Mouse (Mus musculus) intestine, embryonic 14.5 days (tissue): ENCODE results near the gene Svbp. TPM values are rescaled to one million over a fixed set of nuclear protein-coding genes. Genes with fewer than 3 reads are reported as not detected.

Experiments
- ATAC-seq: fragments of 200-750 bp; cut with Nextera tagmentation; replicated peaks from 2 replicates; pipeline ENCODE4 v1.8.0; 2017; ENCODE audit warnings: low read depth, moderate number of reproducible peaks, moderate TSS enrichment, moderate library complexity; ENCODE audit not compliant: low FRiP score, low TSS enrichment
- DNase-seq: peaks from one replicate; pipeline ENCODE4 v3.0.0-alpha.2; 2018; ENCODE audit warnings: low spot score
- H3K27ac ChIP-seq: fragments of 300-500 bp; sonication (generic); 2 replicates; pipeline ENCODE4 v1.5.1; 2014; ENCODE audit warnings: low read depth, mild to moderate bottlenecking, control low read depth
- H3K27me3 ChIP-seq: fragments of 300-500 bp; sonication (generic); replicated peaks from 2 replicates; pipeline ENCODE4 v1.6.1; 2014; ENCODE audit warnings: low read length, control low read depth; ENCODE audit not compliant: control insufficient read depth, insufficient read depth
- H3K36me3 ChIP-seq: fragments of 300-500 bp; sonication (generic); 2 replicates; pipeline ENCODE4 v1.6.1; 2014; ENCODE audit warnings: low read length, control low read depth; ENCODE audit not compliant: control insufficient read depth, insufficient read depth
- H3K4me1 ChIP-seq: fragments of 300-500 bp; sonication (generic); replicated peaks from 2 replicates; pipeline ENCODE4 v1.6.1; 2014; ENCODE audit warnings: low read length, control low read depth, mixed read lengths; ENCODE audit not compliant: control insufficient read depth, insufficient read depth
- H3K4me2 ChIP-seq: fragments of 300-500 bp; sonication (generic); 2 replicates; pipeline ENCODE4 v1.6.1; 2014; ENCODE audit warnings: low read length
- H3K4me3 ChIP-seq: fragments of 300-500 bp; sonication (generic); 2 replicates; pipeline ENCODE4 v1.5.1; 2014; ENCODE audit warnings: low read depth, low read length, control low read depth, mixed read lengths
- H3K9ac ChIP-seq: fragments of 300-500 bp; sonication (generic); 2 replicates; pipeline ENCODE4 v1.6.1; 2014; ENCODE audit warnings: mild to moderate bottlenecking, low read length
- H3K9me3 ChIP-seq: fragments of 300-500 bp; sonication (generic); 2 replicates; pipeline ENCODE4 v1.6.1; 2016; ENCODE audit warnings: low read length, control low read depth; ENCODE audit not compliant: control insufficient read depth
- WGBS: fragments of 180-500 bp; shearing (Covaris S2); extraction: QIAGEN DNeasy Blood & Tissue Kit; methylation state at CpG from one replicate; pipeline ENCODE4 v1.1.7; 2014; 5-methylcytosine and 5-hydroxymethylcytosine counted together
- polyA plus RNA-seq: library from polyadenylated mRNA; unstranded; fragments of >200 nt; fragmentation: Nextera tagmentation; extraction: Ambion mirVana; gene quantifications from 2 replicates; pipeline ENCODE4 v1.2.1, GENCODE M21; 2014

The Svbp gene
- polyA plus RNA-seq, result 143 and 144 TPM in 2 replicates

- H3K4me3 ChIP-seq, result peak within 1 kb of the TSS; percentile 83
- DNase-seq, result peak; percentile 97
- peak within 1 kb of the TSS; percentile 81 for H3K9ac ChIP-seq
- H3K9me3 ChIP-seq, result no peaks in the 10 kb centered on the region
- peak within 1 kb of the TSS; percentile 48 for H3K4me2 ChIP-seq
- peak within 1 kb of the TSS; percentile 54 for H3K27ac ChIP-seq
- no peaks in the 10 kb centered on the region for H3K27me3 ChIP-seq
- 1% methylated on average over 38 of the region's 47 CpGs for WGBS
- H3K36me3 ChIP-seq, result peaks cover 13% of the 10 kb centered on the region; the same call in 1 of the 2 replicates
- peak; percentile 94 for ATAC-seq
- H3K4me1 ChIP-seq, result peaks cover 9% of the 10 kb centered on the region; the same call in 1 of the 2 replicates
These were observed at the start of gene Svbp for GRCm38 (mm10) chr4:119194909-119195581. Gene Svbp, plus strand, starts transcription at chr4:119195306.

GRCm38 (mm10) chr4:119146816-119147215, 48.3 kb upstream of the Svbp start:
- WGBS, result 84% methylated on average over 7 of the region's 7 CpGs
- H3K27me3 ChIP-seq, result no peaks in the 10 kb centered on the region
- H3K4me1 ChIP-seq, result no peaks in the 10 kb centered on the region
- H3K9me3 ChIP-seq, result no peaks in the 10 kb centered on the region
- no peaks in the 10 kb centered on the region for H3K36me3 ChIP-seq
- H3K4me3 ChIP-seq, result no peak overlapping the region
- H3K27ac ChIP-seq, result no peak overlapping the region
- DNase-seq (no peak), ATAC-seq (no peak)
- H3K4me2 ChIP-seq, result no peak overlapping the region
- no peak overlapping the region for H3K9ac ChIP-seq

GRCm38 (mm10) chr4:119147347-119147746, 47.8 kb upstream of the Svbp start:
- Histone ChIP-seq H3K4me3 (no peak overlapping the region), H3K4me1 (no peaks in the 10 kb centered on the region), H3K9ac (no peak overlapping the region), H3K27me3 (no peaks in the 10 kb centered on the region), H3K36me3 (no peaks in the 10 kb centered on the region), H3K9me3 (no peaks in the 10 kb centered on the region), H3K4me2 (no peak overlapping the region), H3K27ac (no peak overlapping the region)
- 79% methylated on average over 5 of the region's 5 CpGs for WGBS
- ATAC-seq, result no peak
- DNase-seq, result no peak

- no peak for DNase-seq
- 80% methylated on average over 11 of the region's 11 CpGs for WGBS
- no peaks in the 10 kb centered on the region for H3K4me1 ChIP-seq
- no peak overlapping the region for H3K27ac ChIP-seq
- no peak overlapping the region for H3K4me2 ChIP-seq
- no peaks in the 10 kb centered on the region for H3K27me3 ChIP-seq
- H3K4me3 ChIP-seq, result no peak overlapping the region
- no peaks in the 10 kb centered on the region for H3K9me3 ChIP-seq
- H3K9ac ChIP-seq, result no peak overlapping the region
- no peak for ATAC-seq
- H3K36me3 ChIP-seq, result no peaks in the 10 kb centered on the region
These were observed 46.4 kb upstream of the Svbp start for GRCm38 (mm10) chr4:119148741-119149140.

GRCm38 (mm10) chr4:119157186-119157585, 37.9 kb upstream of the Svbp start:
- peak; percentile 79 for DNase-seq
- 39% methylated on average over 2 of the region's 2 CpGs for WGBS
- H3K9ac ChIP-seq, result no peak overlapping the region

GRCm38 (mm10) chr4:119157891-119158290, 37.2 kb upstream of the Svbp start:
- peak overlapping the region; percentile 29; the same call in 1 of the 2 replicates for H3K27ac ChIP-seq
- peak; percentile 81 for ATAC-seq

More at GRCm38 (mm10) chr4:119157186-119157585, 37.9 kb upstream of the Svbp start:
- no peaks in the 10 kb centered on the region for H3K36me3 ChIP-seq
- H3K27ac ChIP-seq, result no peak overlapping the region
- H3K4me2 ChIP-seq, result no peak overlapping the region
- H3K4me3 ChIP-seq, result no peak overlapping the region
- no peaks in the 10 kb centered on the region for H3K27me3 ChIP-seq
- H3K9me3 ChIP-seq, result no peaks in the 10 kb centered on the region
- ATAC-seq, result no peak
- H3K4me1 ChIP-seq, result no peaks in the 10 kb centered on the region

GRCm38 (mm10) chr4:119161358-119161757, 33.7 kb upstream of the Svbp start:
- Histone ChIP-seq H3K4me3 (no peak overlapping the region), H3K36me3 (no peaks in the 10 kb centered on the region), H3K9ac (no peak overlapping the region), H3K9me3 (no peaks in the 10 kb centered on the region), H3K27me3 (no peaks in the 10 kb centered on the region), H3K4me2 (no peak overlapping the region), H3K27ac (no peak overlapping the region), H3K4me1 (no peaks in the 10 kb centered on the region)
- ATAC-seq (no peak), DNase-seq (no peak)
- WGBS, result 74% methylated on average over 3 of the region's 3 CpGs

More at GRCm38 (mm10) chr4:119157891-119158290, 37.2 kb upstream of the Svbp start:
- Histone ChIP-seq H3K36me3 (no peaks in the 10 kb centered on the region), H3K27me3 (no peaks in the 10 kb centered on the region), H3K9ac (no peak overlapping the region), H3K9me3 (no peaks in the 10 kb centered on the region), H3K4me1 (no peaks in the 10 kb centered on the region), H3K4me2 (no peak overlapping the region), H3K4me3 (no peak overlapping the region)
- WGBS, result 56% methylated on average over 5 of the region's 5 CpGs
- DNase-seq, result no peak

GRCm38 (mm10) chr4:119162990-119163389, 32.1 kb upstream of the Svbp start:
- ATAC-seq, result no peak
- Histone ChIP-seq H3K27ac (no peak overlapping the region), H3K36me3 (peaks cover 1% of the 10 kb centered on the region; the same call in 1 of the 2 replicates), H3K4me1 (no peaks in the 10 kb centered on the region), H3K4me2 (no peak overlapping the region), H3K9me3 (no peaks in the 10 kb centered on the region), H3K4me3 (no peak overlapping the region), H3K9ac (no peak overlapping the region), H3K27me3 (no peaks in the 10 kb centered on the region)
- DNase-seq, result no peak
- 81% methylated on average over 4 of the region's 4 CpGs for WGBS

- H3K9me3 ChIP-seq, result no peaks in the 10 kb centered on the region
- H3K27ac ChIP-seq, result no peak overlapping the region
- no peaks in the 10 kb centered on the region for H3K27me3 ChIP-seq
- H3K36me3 ChIP-seq, result peaks cover 27% of the 10 kb centered on the region
- no peaks in the 10 kb centered on the region for H3K4me1 ChIP-seq
- no peak overlapping the region for H3K4me2 ChIP-seq
- H3K4me3 ChIP-seq, result no peak overlapping the region
- DNase-seq, result no peak
- H3K9ac ChIP-seq, result no peak overlapping the region
- WGBS, result 77% methylated on average over 7 of the region's 7 CpGs
- ATAC-seq, result no peak
These were observed 29.2 kb upstream of the Svbp start for GRCm38 (mm10) chr4:119165916-119166315.
